Mouse (Mus musculus) lung, adult 2 months (tissue): ENCODE measurements around the gene Ncoa3.

Experiments
- CTCF ChIP-seq: fragments of 200-500 bp; IDR thresholded peaks from 2 replicates; pipeline ENCODE4 v1.5.1; 2011; ENCODE audit warnings: mild to moderate bottlenecking, low read length, control low read depth; ENCODE audit not compliant: insufficient read depth
- POLR2A ChIP-seq: fragments of 200-500 bp; IDR thresholded peaks from 2 replicates; pipeline ENCODE4 v1.6.1; 2011; ENCODE audit warnings: low read depth, mild to moderate bottlenecking, control low read depth, low read length, borderline replicate concordance; ENCODE audit errors: extremely low read depth

DNA sequence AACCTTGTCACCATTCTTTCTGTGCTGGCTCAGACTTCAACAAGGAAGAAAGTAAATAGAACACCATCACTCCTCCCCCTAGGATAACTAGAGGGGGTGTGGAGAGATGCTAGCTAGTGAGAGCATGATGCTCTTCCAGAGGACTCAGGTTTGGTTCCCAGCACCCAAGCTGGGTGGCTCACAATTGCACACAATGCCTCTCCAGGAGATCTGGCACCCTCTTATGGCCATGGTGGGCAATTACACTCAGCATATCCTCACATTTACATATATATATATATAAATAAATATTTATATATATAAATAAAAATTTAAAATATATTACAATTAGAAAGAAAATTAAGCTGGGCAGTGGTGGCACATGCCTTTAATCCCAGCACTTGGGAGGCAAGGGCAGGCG is 104.4 kb downstream of the Ncoa3 start:
- TF ChIP-seq CTCF: 0 out of 2 replicates have a peak, but pooled peaks have one; percentile 19
- TF ChIP-seq POLR2A: no peak
